Mouse (Mus musculus): ENCODE measurements at regions not wholly inside any gene's neighbourhood (a gene's known extent, or its start where the extent isn't known, plus 50 kb on each side); places are given as distances from the start of the nearest gene placed in this dataset.
A peak's percentile ranks its signal among the peaks of the same experiment; 100 is the strongest.

DNA sequence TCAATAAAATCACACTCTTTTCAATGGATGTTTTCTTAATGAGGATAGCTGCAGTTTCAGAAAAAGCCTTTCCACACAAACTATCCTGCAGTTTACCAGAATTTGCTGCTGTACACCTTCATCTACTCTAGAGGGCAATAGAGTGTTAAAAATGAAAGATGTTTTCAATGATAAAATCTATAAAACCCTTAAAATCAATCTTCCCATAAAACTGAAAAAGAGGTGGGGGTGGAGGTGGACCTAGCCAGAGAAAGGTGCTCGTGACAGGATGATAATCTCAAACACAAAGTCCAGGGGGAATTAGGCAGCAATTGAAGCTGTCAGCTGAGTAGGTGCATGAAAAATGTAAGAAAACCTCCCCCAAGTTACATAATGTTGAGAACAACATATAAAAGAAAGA is 288.4 kb upstream of the Agtr1b start:
- Histone ChIP-seq H3K4me1 (replicated peaks) (peaks cover 6% of the 10 kb centered on the region; the same call in 1 of the 2 replicates), H3K27ac (no peak overlapping the region), H3K36me3 (no peaks in the 10 kb centered on the region), H3K9me3 (no peaks in the 10 kb centered on the region), H3K27me3 (no peaks in the 10 kb centered on the region), H3K4me2 (replicated peaks) (no peak overlapping the region), H3K9ac (replicated peaks) (no peak overlapping the region), H3K4me3 (replicated peaks) (no peak overlapping the region)
- ATAC-seq: 0 out of 2 replicates have a peak, but pooled peaks have one; percentile 50
- 0% methylated on average over 1 of the region's 1 CpGs for WGBS

Measured in midbrain, embryonic 13.5 days (tissue).